Mouse (Mus musculus): ENCODE results near the gene Gm49396.

- no peak for TF ChIP-seq CTCF (IDR thresholded peaks at IDR 0.05; ENCODE audit: borderline replicate concordance, extremely low read depth, insufficient read depth, insufficient read length)
- TF ChIP-seq POLR2A (IDR thresholded peaks at IDR 0.05; ENCODE audit: borderline replicate concordance, extremely low read depth, insufficient read depth, insufficient read length, poor library complexity, severe bottlenecking) = no peak
Observed at GRCm38 (mm10) chr7:30593579-30594509, 30.7 kb downstream of the Gm49396 start.

All from brain, embryonic 14.5 days (tissue).